Mouse (Mus musculus): ENCODE measurements around the gene Arhgef11.
"Not testable (repeated sequence)": the region's sequence is repeated elsewhere in the genome, so short reads cannot be mapped to it uniquely, and the experiment has no call there.

The Arhgef11 gene

DNA sequence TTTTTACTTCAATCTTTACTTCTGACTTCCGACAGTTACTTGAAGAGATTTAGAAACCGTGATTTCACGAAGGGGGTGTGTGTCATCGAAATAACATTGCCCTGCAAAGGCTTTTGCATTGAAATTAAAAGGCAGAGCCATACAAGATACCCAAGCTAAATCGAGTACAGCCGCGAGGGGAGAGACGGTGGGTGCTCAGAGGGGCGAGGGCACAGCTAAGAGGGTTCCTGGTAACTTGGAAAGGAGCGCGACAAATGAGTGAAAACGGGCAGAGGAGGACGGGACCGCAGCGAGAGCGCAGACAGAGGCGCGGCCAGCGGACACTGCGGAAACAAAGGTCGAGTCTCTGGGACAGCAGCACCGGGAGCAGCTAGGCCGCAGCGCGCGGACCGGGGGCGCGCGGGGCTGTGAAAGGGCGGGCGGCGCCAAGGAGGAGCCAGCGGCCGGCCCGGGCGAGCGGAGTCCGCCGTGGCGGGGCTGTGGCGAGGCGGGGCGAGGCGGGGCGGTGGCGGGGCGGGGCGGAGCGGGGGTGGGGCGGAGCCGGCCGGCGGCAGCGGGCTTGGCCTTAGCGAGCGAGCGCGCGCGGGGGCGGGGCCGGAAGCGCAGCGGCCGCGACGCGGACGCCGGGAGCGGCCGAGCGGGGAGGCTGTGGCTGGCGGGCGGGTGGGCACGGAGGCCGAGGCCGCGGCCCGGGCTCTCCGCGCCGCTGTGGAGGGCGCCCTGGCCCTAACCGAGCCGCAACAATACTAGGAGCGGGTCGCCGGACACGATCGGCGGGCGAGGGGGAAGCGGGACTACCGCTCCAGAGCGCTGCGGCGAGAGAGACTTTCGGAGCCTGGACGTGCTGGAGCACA is at the start of gene Arhgef11:
Arhgef11 (plus strand) TSS at position 603 of the 854 bp plus-strand sequence.
- peak; percentile 77 for DNase-seq (ENCODE audit: low spot score)

DNA sequence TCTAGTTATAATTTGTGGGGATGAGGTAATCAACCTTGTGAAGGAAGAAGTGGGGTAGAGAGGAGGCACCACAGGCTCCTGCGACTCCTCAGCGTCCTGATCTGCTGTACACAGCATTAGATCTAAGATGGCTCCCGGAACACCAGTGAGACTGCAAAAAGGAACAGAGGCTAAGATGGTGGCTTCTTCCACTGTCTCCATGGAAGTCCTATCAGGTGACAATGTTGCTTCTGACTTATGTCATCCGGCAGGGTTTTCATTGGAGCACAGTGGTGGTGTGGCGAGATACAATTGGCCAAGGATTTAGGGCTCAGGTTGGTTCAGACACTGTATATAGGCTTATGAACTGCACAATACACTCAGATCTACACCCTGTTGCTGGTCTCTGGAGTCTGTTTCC is 48.7 kb upstream of the Arhgef11 start:
- no peak for DNase-seq (ENCODE audit: low spot score)

DNA sequence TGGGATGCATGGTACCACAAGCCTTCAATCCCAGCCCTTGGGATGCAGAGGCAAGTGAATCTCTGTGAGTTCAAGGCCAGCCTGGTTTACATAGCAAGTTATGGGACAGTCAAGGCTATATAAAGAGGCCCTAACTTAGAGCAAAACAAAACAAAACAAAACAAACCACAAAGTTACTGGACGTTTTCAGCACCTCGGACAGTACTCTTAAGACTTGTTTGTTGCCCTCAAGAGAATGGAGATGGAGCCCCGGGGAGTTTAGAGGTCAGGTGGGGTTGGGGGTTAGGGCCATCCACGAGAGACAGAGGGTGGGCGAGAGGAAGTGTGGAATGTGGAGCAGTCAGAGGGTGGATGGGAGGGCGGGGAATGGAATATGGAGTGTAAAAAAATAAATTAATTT is 41.6 kb upstream of the Arhgef11 start:
- DNase-seq (ENCODE audit: low spot score), result no peak

DNA sequence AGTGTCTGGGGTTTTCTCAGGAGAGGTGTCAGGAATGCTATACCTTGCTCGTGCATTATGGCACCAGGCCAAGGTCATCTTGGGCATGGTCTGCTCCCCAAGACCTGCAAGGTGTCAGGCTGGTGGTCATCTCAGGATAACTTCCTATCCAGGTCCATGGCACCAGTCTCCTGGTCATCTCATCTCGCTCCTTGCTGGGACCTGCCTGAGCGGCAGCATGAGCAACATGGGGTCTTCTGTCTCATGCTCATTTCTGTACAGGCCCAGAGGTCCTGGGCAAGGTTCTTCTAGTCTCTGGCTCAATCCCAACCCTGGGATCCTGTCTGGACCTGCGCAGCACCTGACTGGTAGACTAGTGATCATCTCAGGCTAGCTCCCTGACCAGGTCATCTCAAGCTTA is 35.1 kb upstream of the Arhgef11 start:
- no peak for DNase-seq (ENCODE audit: low spot score)

DNA sequence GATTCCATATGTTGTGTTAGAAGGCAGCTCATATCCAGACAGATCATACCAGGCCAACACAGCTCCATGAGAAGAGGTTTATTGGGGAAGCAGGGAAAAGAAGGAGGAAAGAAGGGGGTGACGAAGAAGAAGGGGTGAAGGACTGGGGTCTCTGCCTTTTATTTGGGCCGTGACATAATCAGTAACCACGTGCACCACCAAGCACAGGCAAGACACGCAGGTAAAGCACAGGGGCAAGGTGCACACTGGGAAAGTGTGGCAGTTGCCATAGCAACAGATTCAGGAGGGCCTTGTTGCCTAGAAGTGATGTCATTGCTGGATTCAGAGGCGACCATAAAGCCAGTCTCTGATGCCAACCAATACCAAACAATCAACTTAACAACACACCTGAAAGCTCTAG is 23.6 kb upstream of the Arhgef11 start:
- DNase-seq (ENCODE audit: low spot score), result no peak

DNA sequence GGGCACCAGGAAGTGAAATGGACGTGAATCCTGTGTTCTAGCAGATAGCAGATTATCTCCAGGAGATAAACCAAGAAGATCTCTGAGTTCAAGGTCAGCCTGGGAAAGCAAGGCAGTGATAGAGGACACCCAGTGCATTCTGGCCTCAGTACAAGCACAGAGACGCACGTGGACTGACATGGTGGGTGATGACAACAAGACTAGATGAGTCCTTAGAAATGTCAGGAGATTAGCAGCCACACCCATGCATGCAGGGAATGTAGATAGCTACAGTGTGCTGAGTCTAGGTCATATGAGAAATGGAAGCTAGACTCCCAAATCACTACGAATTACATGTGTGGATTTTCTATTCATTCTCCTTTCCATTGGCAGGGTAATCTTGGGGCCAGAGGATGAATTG is 22.0 kb upstream of the Arhgef11 start:
- DNase-seq (ENCODE audit: low spot score), result not testable (repeated sequence)

DNA sequence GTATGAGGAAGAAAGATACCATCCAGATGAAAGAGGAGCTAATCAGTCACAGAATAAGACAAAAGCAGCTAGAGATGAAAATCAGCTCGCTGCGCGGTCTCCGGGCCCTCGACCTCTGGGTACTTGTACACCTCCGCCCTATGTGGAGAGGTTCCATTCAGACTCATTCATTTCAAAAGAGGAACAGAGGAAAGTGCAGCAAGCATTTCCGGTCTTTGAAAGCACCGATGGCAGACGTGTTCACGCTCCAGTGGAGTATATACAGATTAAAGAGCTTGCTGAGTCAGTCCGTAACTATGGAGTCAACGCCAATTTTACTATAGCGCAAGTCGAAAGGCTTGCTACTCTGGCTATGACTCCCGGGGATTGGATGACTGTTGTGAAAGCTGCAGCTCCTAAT is 16.3 kb upstream of the Arhgef11 start:
- DNase-seq (ENCODE audit: low spot score), result not testable (repeated sequence)

DNA sequence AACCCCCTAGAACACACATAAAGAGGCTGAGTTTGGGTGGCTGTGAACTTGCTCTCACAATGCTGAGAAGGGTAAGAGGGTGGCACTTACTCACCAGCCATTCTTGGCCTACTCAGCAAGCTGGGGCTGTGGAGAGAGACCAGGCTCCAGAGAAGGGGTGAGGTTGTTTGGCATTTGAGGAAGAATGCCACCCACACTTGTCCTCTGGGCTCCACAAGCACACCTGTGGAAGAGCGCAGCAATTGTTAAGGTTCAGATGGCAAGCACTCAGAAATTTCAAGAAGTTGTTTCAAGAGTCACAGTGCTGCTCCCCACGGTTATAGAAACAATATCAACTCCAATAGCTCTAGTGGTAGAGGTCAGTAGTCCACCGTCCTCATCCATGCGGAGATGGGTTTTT is 1.0 kb upstream of the Arhgef11 start:
- DNase-seq (ENCODE audit: low spot score), result peak; percentile 10

DNA sequence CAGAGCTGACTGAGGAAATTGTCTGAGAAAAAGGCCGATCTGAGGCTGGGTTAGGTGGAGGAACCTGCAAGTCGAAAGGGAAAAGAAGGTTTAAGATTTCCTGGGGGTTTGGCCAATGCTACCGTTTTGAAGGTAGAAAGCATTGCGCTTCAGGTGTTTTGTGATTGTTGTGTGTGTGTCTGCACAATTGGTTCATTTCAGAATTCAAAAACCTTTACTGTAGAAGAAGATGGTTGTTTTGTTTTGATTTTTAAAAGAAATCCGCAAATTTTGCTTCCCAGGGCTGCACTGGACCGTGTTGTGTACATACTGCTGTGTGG is 412 bp downstream of the Arhgef11 start:
- no peak for DNase-seq (ENCODE audit: low spot score)

DNA sequence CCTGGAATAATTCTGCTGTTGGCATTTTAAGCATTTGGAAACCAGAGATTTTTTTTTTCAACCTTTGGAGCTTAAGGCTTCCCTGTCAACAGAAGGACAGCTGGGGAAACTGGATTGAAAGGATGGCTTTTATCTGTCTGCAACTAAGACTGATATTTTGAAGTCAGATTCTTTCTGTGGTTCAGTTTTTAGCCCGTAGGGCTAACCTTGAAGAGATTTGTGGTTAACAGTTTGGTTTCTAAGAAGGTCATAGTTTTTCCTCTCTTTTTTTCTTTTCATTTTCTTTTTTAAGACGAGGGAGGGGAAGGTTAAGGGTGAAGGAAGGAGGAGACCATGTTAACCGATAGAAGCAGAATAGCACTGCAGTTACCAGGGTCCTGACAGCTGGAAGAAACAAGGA is 881 bp downstream of the Arhgef11 start:
- no peak for DNase-seq (ENCODE audit: low spot score)

DNA sequence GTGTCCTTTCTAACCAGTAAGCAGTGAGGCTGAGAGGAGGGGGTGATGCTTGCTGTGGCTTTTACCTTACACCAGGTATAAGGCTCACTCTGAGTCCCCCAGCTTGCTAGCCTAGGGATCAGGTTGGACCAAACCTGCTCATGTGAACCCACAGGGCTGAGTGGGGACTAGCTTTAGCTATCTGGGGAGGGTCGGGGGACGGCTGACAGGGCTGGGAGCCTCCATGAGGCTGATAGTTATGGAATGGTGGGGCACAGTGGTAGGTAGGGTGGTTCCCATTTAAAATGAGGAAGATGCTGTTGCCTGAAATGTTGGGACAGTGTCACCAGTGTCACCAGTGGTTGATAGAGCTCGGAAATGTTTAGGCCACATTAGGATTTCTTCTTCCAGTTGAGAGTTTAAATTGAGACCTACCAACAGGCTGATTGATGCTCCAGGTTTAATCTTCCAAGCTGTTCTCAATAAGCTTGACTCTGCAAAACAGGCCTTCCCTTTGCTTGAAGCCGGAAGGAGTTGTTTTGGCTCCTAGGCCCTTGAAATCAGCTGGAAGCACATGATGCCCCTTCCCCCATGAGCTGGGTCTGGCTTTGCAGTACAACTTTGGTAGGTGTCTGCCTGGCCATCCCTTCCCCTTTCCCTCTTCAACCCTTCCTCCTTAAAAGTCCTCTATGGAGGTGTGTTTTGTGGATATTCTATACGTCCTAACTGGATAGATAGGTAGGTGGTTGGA is 1.8 kb downstream of the Arhgef11 start:
- DNase-seq (ENCODE audit: low spot score), result no peak

DNA sequence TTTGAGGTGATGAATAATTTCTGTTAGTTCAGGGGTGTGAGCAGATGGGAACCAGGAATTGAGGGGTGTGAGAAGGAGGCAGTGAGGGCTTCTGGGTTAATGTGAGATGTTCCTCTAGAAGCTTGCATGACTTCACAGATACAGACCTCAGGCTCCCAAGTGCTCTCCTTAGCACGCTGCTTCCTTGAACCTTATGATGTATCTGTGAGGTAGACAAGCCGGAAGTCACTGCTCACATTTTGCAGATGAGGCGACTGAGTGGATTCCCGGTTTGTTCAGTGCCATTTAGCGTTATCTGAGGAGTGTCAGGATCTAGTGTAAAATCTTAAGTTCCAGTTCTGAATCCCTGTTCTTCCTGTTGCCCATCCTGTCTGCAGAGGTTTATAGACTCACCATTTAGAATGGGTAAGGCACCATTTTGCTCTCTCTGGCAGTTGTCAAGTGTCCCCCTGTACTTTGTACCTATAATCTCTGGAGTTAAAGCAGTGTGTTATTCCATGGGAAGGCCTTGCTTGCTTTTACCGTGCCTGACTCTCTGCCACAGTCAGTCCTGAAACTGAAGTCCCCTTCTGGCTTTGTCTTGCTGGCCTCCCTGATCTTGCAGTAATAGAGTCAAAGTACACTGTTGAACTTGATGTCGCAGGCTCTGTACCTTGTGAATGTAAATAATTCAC is 3.0 kb downstream of the Arhgef11 start:
- no peak for DNase-seq (ENCODE audit: low spot score)

DNA sequence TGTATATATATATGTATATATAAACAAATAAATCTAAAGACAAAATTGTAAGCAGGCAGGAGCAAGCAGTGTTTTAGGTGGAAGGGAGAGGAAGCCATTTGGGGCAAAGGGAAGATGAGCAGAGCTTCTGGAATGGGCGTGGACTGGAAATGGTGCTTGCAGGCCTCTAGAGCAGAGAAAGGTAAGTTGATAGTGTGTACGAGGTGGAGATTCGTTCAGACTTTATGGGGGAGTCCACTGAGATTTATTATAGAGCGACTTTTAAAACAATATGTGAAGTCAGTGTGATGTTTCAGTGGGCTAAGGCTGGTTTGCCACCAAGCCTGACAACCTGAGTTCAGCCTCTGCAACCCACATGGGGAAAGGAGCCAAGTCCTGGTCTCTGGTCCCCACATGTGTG is 7.5 kb downstream of the Arhgef11 start:
- DNase-seq (ENCODE audit: low spot score), result no peak

DNA sequence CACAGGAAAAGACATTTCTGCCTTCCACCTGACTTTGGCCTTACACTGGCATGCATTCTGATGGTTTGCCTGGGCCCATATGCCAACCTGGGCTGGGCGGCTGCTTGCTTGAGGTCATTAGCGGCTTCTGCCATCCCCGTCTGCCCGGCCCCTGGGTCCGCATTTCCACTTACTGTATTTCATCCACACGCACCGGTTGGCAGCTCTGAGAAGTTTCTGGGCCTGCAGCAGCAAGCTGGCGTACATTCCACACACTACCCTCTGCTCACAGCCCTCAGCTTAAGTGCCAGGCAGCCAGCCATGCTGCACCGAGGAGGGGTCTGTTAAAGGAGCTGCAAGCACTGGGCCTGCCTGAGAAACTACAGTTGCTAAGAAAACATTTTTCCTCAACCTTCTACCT is 13.5 kb downstream of the Arhgef11 start:
- DNase-seq (ENCODE audit: low spot score), result no peak

DNA sequence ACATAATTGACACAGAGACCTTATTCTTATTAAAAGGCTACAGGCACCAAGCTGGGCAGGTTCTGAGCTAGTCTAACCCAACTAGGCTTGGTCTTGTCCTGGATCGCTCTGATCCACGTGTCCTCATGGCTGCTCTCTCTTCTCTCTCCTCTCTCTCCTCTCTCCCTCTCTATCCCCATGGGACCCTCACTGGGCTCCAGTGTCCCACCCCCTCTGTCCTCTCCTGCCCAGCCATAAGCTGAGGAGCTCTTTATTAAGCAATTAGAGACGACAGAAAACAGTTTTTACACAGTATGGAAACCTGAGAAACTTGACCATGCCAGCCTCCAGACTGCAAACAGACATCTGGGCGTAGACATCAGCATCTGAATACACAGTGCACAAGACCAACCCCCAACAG is 14.0 kb downstream of the Arhgef11 start:
- no peak for DNase-seq (ENCODE audit: low spot score)

DNA sequence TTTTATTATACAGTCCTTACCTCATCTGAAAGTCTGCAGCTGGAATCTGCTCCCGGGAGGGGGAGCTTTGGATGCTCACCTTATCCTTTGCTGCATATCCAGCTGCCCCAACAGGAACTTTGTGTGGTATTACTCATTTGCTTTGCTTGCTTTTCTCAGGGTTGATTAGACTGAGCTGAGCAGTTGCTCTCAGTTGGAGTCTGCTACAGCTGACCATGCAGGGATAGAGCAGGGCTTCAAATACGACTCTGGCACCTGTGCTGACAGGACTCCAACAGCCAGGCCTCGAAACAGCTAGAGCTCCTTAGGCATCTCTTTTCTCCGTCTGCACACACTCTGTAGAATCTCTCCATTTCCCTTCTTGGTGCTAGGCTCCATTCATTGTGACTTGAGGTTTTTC is 18.2 kb downstream of the Arhgef11 start:
- DNase-seq (ENCODE audit: low spot score), result no peak

DNA sequence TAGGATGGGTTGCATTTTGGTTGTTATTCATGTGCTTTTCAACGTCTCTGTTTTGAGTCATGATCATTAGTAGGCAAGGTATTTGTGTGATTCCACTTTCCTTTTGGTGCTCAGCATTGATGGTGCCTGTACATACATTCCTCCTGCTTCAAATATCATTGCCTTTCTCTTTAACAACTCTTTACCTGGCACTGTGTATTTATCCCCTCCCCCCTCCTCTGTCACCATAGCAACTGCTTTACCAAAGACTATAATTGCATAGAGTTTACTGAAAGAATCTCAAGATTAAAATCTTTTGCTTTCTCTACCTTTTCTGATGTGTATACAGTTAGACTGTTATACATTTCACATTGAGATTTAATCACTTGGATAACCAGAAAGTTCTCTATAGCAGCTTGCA is 26.1 kb downstream of the Arhgef11 start:
- DNase-seq (ENCODE audit: low spot score), result no peak

DNA sequence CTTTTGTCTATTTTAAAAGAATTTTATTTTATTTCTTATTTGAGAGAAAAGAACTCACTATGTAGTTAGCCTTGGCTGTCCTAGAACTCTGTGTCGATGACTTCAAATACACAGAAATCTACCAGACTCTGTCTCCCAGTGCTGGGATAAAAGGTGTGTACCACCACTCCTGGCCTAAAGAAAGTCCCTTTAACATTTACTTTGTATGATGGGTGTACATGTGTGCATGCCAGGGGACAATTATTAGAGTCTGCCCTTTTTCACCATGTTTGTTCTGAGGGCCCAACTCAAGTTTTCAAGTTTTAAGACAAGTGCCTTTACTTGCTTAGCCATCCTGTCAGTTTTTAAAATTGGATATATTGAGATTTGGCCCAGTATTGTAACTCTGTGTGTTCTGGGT is 28.8 kb downstream of the Arhgef11 start:
- no peak for DNase-seq (ENCODE audit: low spot score)

DNA sequence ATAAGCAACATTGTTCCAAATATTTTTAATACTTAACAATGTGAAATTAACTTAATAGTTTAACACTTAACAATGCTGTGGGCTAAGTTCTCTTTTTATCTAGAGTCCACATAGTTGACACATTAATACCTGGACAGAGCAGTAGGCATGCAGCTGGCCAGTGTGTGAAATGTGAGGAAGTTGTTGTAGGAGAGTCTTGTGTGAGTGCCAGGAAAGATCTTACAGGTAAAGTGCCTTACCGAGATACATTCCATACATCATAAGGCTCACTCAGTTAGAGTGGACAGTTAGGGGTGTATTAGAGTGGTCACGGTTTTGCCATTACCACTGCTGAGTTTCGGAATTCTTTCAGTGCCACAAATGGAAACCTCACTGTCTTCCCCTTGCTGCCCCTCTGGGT is 31.7 kb downstream of the Arhgef11 start:
- no peak for DNase-seq (ENCODE audit: low spot score)

DNA sequence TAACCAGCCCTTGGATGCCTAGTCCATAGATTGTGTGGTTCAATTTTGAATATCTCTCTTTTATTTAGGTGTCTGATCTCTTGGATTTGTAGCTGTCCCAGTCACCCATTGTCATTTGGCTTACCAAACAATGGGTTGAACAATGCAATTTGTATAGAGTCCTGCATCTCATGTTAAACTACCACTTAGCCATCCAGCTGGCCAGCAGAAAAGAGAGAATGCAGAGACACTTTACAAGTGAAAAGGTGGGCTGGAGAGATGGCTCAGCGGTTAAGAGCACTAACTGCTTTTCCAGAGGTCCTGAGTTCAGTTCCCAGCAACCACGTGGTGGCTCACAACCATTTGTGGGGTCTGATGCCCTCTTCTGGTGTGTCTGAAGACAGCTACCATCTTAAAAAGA is 41.0 kb downstream of the Arhgef11 start:
- no peak for DNase-seq (ENCODE audit: low spot score)

DNA sequence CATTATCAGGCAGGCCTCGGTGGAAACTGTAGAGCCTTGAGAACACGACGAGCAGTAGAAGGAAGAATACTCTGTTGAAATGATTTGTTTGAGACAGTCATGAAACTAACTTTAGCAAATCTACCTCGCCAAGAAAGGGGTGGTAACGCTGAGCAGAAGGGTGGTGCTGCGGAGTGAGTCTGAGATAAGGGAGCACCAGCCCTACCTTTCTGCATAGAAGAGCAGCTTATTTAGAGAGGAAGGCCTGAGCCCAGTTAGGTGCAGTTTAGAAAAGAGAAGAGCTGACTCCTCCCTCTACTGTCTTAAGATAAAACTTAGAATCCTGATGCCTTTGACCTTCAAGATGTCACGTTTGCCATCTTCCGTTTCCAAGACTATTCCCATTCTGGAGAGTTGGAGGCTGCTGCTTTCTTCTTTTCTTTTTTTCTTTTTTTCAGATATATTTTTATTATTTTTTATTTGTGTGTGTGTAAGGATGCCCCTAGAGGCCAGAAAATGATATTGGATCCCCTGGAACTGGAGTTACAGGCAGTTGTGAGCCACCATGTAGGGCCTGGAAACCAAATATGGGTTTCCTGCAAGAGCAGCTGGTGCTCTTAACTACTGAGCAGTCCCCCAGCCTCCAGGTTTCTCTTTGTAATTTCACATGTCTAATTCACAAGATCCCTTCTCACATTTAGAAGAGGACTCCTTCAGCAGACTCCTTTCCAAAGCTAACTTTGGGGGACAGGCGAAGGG is 42.5 kb downstream of the Arhgef11 start:
- no peak for DNase-seq (ENCODE audit: low spot score)

DNA sequence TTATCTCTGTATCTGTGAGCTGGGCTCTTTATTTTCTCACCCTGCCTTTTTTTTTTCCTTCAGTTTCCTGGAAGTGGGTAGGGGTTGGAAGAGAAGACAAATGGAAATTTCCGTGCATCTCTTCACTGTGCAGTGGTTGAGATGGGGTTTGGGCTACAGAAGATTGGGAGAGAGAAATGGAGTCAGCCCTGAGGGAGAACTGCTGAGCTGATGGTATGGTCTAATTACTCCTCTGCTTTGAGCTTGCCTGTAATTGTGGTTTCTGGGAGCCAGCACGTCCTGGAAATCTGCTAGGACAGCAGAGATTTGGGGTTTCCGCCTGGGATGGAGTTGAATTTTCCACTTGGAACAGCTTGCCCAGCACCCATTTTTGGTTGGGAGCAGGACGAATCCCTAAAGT is 43.1 kb downstream of the Arhgef11 start:
- DNase-seq (ENCODE audit: low spot score), result no peak

DNA sequence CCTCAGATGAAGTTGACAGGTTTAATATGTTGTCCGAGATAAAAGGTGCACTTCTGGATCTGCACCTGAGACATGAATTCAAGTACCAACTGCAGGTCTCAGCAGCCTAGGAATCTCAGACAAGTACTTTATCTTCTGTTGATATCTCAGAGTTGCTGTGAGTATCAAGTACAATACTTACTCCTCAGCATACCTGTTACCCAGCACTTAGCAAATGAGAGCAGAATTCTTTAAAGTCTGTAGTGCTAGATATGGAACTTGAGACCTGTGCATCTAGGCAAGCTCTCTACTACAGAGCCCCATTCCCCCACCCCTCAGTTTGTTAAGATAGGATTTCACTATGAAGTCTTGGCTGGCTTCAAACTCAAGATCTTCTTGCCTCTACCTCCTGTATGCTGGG is 43.9 kb downstream of the Arhgef11 start:
- DNase-seq (ENCODE audit: low spot score), result no peak

Measured in lung, postnatal 25 days (tissue).